Mouse (Mus musculus) lung, adult 18-20 months (tissue): ENCODE results near the gene Lhfp.

Experiments
- DNase-seq, 2 experiments: peaks; one replicate each; pipeline ENCODE4 v3.0.0; 2022; ENCODE audit warnings: mixed read lengths in 2 of 2

The Lhfp gene

DNA sequence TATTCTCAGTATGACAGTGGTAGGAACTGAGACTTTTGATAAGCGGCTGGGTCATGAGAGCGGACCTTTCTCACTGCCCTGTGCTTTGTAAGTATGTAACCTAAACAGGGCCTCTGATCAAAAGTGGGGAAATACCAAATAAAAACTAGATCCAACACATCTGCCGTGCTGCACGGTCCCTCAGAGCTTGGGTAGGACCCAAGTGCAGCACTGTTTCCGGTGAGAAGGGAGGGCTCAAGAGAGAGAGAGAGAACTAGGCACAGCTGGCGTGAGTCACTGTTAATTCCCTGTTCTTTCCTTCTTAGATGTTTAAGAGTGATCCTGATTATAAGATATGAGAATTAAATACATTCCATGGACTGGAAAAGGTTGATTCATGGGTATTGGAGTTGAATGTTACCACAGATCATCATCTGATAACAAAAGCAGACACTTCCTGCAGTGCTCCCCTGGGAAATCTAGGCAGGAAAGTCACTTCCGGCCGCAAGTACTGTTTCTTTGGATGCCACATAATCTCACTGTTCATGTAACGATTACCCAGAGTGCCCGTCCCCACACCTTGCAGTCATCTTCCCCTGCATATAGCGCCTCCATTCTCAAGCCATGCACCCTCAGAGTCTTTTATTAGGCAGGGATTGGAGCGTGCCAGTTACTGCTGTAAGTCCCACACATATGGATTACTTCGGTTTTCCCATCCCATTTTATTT, 243.3 kb downstream of the Lhfp start:
- no peak for DNase-seq

DNA sequence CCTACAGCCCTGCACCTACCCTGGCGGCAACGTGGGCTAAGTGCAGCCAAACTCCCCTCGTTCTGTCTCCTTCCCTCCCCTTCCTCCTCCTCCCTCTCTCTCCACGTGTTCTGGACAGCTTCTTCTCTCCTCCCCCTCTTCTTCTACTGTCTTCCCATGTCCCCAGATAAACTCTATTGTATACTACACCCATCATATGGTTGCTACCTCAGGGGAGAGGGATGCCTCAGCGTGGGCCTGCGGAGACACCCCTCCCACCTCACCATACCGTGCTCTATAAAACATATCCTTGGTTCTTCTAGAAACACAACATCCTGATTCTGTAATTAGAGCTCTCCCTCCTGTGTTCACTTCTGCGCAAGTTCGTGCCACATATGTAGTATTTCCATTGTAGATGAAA, 247.3 kb downstream of the Lhfp start:
- no peak for DNase-seq

DNA sequence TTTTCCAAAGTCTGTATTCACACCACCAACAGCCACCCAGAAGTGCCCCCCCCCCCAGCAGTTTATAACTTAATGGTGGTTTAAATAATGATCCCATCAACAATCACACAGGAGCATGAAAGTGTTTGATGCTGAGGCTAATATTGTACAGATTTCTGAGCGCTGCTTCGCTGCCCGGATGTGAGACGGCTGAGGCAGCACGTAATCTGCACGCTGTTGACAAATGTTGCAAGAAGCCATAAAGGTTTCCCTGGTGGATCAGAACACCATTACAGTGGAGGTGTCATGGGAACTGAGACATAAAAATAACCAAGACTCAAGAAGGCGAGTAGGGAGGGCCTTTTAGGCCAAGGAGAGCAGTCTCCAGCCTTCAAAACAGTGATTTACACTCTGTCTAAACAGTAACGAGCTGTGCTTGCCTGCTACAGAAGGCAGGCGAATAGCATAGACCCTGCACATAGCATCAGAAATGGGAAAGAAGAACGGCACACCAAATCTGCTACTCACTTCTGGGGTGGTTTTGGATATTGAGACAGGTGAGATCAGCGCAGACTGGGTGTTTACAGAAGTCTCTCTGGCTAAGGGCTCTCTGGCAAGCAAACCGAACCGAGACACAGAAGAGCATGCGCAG, 248.4 kb downstream of the Lhfp start:
- DNase-seq, result no peak

DNA sequence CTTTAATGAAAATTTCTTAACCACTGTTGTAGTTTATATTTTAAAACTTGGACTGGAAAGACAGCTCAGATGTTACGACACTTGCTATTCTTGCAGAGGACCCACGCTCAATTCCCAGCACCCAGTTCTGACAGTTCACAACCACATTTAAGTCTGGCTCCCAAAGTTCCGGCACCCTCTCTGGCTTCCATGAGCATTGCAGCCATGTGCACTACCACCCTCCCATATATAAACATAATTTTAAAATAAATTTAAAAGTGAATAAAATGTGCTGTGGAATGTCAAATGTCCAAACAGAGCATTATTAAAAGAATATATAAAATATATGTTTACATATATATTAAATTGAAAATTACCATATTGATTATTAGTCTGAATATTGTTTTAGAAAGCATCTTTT, 249.9 kb downstream of the Lhfp start:
- DNase-seq, result no peak

DNA sequence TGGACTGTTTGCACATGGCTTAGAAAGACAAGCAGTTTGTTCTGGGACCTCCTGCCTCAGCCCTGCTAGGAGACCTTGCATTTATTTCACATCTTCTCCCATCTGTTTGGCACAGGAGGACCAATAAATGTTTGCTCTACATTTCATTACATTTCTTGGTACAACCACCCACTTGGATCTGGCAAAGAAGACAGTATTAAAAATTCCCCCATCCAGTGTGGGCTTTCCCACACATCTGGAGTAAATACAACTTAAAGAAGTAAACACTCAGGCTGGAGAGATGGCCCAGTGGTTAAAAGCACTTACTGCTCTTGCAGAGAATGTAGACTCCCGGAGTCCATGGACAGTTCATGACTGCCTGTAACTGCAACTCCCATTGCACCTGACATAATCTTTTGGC, 250.6 kb downstream of the Lhfp start:
- no peak for DNase-seq

DNA sequence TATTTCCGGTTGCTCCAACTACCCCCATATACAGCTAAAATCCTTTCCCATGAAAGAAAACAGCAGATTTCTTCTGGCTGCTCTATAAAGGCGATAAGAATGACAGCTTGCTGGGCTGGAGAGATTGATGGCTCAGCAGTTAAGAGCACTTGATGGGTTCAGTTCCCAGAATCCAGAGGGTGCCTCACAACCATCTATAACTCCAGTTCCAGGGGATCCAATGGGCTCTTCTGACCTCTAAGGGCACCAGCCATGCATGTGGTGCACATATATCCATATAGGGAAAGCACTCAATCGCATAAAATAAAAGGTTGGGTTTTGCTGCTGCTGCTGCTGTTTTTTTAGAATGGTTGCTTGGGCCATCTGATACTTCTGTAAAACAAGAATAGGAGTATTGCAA, 251.1 kb downstream of the Lhfp start:
- DNase-seq, result no peak

DNA sequence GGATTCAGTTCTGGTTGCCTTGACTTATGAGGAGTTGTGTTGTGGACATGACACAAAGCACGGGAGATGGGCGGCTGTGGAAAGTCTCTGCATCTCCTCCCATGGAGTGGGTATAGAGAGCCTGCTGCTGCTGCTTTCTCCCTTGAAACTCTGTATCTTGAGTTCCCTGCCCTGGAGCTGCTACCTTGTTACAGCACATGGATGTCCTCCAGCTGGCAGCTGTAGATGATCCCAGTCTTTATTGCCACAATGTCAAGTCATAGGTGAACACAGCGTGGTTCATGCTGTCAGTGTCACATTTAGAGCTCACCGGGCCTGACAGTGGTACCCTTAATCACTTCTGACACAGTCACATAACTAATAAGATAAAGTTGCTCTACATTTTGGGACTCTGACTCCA, 251.7 kb downstream of the Lhfp start:
- DNase-seq, result no peak

DNA sequence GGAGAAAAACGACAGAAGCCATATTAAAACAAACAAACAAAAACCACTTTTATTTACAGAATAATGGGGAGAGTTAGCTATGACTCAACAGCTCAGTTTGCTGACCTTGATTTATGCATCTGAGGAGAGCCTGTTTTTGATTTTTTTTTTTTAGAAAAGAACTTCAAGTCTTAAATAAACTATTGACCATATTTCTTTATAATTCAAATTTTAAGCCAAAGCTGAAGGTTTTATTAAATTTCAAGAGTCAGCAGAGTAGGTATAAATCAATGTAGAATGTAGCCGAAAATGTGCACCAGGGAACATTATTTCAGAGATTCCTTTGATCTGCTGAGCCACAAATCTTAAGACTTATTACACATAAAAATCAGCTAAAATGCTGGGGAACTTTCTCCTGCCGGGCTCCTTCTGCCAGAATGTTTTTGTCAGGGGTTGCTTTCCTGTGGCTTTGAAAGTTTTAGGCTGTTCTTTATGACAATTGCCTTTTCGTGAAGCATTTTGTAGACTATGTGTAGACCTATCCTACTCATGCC, 252.6 kb downstream of the Lhfp start:
- DNase-seq, result no peak

DNA sequence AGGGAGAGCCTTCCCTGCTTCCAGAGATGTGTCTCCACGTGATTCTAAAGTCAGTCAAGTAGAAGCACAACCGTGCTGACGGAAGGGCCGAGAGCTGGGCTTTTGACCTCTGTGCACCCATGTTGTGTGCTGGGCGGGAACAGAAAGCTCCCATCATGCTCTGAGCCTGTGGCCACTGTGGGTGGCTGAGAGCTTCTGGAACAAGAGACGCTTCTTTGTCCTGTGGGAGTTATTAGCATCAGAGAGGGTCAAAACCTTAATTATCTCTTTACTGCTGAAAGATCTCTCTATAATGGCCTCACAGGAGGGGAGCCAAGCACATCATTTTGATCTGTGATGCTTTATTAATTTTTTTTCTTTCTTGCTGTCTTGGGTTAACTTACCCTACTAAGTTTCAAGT, 253.5 kb downstream of the Lhfp start:
- DNase-seq, result no peak

DNA sequence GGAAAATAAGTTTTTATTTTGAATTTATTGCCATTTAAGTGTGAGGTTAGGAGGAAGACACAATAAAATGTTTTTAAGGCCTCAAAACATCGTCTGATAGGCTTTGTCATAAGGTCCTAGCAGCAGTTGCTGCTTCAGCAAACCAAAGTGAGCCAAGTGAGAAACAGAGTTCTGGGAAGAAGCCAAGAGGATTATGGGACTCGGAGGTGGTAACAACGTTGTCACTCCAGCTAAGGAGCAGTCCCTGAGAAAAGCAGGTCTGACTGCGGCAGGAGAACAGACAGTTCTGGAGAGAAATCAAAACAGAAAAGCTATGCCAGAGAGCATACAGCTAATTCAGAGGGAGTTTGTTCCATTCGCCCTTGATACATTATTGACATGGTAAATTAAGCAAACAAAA, 260.5 kb downstream of the Lhfp start:
- DNase-seq, result no peak

DNA sequence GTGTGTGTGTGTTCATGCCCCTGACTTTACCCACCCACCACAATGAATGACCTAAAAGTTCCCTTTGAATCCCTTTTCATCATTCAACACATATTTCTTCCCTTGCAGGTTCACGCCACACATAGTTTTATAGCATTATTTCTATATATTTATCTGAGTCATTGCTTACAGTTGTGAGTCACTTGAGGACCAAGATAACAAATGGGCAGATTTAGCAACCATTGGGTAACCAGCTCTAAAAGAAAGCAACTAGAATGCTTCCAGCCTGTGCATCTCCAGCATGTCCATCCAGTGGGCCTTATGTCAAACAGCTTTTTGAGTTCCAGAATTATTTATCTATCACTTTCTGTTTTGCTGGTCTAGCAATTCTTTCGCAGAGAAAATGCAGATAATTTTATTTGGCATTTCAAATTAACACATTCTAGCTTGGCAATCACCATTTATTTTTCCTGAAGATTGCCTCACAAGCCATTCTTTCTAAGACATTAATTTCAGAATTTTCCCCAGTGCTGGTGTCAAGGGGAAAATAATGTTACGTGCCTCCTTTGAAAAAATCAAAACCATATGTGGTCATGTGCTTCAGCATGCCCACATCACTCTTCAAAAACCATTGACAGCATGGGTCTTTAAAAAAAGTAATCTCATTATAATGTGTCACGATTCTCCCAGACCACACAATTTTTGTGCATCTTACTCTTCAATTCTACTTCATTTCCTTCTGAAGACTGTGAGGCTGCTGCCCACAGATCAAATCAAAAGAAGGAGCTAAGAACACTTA, 263.0 kb downstream of the Lhfp start:
- no peak for DNase-seq

DNA sequence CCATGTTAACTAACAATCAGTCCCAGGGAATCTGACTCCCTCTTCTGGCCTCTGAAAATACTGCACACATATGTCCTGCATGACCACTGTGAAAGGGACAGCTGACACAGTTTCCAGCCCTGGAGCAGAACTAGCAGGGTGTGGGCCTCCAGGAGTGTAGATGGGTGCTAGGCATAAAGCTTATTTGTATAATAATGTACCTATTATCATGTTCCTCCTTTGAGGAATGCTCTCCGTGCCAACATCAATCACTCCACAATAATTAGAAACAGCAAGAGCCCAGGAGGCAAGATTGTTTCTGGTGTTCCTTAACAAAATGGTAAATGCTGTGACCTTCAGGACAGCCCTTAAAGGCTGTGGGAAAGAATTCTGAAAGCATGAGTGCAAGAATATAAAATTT, 264.5 kb downstream of the Lhfp start:
- DNase-seq, result no peak

DNA sequence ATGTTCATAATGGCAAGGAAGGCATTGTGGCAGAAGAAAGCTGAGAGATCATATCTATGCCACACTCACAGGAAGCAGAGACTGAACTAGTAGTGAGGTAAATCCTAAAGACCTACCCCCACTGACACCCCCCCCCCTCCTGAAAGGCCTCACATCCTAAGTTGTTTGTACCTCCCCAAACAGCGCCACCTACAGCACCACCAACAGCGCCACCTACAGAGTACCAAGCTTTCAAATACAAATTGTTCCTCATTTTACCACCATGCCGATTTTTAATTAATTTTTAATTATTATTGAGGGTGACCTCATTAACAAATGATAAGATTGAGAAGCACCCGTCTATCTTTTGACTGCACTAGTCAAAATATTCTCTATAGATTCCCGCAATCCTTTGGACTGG, 267.3 kb downstream of the Lhfp start:
- no peak for DNase-seq

DNA sequence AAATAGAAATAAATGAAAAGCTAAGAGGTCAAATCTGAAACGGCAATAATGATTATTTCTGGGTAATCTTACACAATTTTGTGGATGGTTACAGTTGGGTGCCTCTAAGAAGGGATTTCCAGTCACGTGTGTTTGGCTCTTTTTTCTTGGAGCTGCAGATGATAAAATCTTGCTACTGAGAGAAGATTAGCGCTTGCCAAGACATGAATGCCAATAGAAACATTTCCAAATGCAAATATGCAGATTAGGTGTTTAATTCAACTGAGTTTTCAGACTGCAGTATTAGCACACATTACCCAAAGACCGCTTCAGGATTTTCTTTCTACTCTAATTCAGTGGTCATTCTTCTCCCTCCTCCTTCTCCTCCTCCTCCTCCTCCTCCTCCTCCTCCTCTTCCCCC, 268.8 kb downstream of the Lhfp start:
- no peak for DNase-seq

DNA sequence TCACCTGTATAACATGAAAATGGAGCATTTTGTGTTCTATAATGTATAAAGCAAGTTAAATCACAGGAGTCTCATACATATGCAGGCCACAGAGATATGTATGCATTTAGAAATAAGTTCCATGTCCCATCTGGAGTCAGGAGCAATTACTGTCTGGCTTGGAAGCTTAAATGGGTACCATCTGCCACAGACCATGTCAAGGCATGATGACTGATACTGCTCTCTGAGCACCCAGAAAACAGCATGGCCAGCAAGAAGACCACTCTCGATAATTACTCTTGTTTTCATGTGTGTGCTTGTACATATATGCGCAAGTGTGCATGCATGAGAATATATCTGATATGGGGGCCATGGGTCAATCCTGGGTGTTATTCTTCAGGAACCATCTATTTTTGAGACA, 269.3 kb downstream of the Lhfp start:
- no peak for DNase-seq
